ENCODE assay signal across 29 mouse cellular contexts in genomic region chr9:92596916-92597547, GRCm38 (mm10). TPM values are rescaled to one million over a fixed set of nuclear protein-coding genes. Genes with fewer than 3 reads are reported as not detected.
DNase-seq lines count a peak whose midpoint lies in the region; ATAC-seq and TF ChIP-seq lines count a peak whose summit lies in the region.
"Had no signal": no experiment of that assay in that cellular context is flagged by ENCODE, and none has a peak within 500 bp of the region (broad histone marks: within the 10 kb centered on the region; RNA-seq: fewer than 3 reads in every experiment).

No protein-coding gene starts in this region.

- no peaks in the 10 kb centered on the region for H3K4me1 ChIP-seq in forebrain, embryonic 12.5 days
- H3K4me1 ChIP-seq: embryonic facial prominence, embryonic 12.5 days; forebrain, embryonic 10.5 days; lung, embryonic 15.5 days; midbrain, embryonic 10.5 days; neural tube, embryonic 12.5 days had no signal

- DNase-seq in adrenal gland, adult 2 months: peak; percentile 68
- DNase-seq in adrenal gland, postnatal 25 days: no peak
- DNase-seq in layer of hippocampus, adult 2 months (ENCODE audit: low spot score in 2 of 2): no peak
- no peak for DNase-seq in layer of hippocampus, adult 9-11 months
- DNase-seq in NIH3T3 (ENCODE audit: low read depth): peak; percentile 8
- DNase-seq in kidney, postnatal 14 days: no peak
- DNase-seq: cerebellum, adult 11 months; cerebellum, postnatal 36 days; gastrocnemius, postnatal 10 days; heart, postnatal 14 days; right cerebral cortex, adult 18-20 months; spleen, adult 18-20 months; thymus, adult 18-20 months; thymus, postnatal 25 days had no signal

- H3K4me2 ChIP-seq in forebrain, embryonic 12.5 days: no peak overlapping the region
- H3K4me2 ChIP-seq: embryonic facial prominence, embryonic 12.5 days; limb, embryonic 13.5 days; liver, embryonic 11.5 days; lung, embryonic 15.5 days; neural tube, embryonic 12.5 days had no signal

- H3K36me3 ChIP-seq in forebrain, embryonic 12.5 days (replicated peaks): peaks cover 11% of the 10 kb centered on the region
- H3K36me3 ChIP-seq: neural tube, embryonic 12.5 days had no signal

- no peak for ATAC-seq in forebrain, embryonic 12.5 days (ENCODE audit: low FRiP score)
- ATAC-seq: activated CD4-positive, CD25-positive, alpha-beta regulatory T cell, adult 4 months; forebrain, embryonic 16.5 days; hindbrain, embryonic 16.5 days had no signal

- H3K27ac ChIP-seq in layer of hippocampus, adult 2 months: peak overlapping the region; percentile 62; the same call in 1 of the 2 replicates
- H3K27ac ChIP-seq in forebrain, embryonic 12.5 days: no peak overlapping the region
- H3K27ac ChIP-seq: embryonic facial prominence, embryonic 12.5 days; forebrain, embryonic 10.5 days; kidney, postnatal 0 days; limb, embryonic 13.5 days; lung, embryonic 15.5 days; midbrain, embryonic 10.5 days; neural tube, embryonic 12.5 days; stomach, postnatal 0 days had no signal

- no peaks in the 10 kb centered on the region for H3K27me3 ChIP-seq in forebrain, embryonic 12.5 days
- H3K27me3 ChIP-seq: embryonic facial prominence, embryonic 12.5 days; limb, embryonic 13.5 days; lung, embryonic 15.5 days; neural tube, embryonic 12.5 days had no signal

- H3K9ac ChIP-seq in forebrain, embryonic 12.5 days: no peak overlapping the region
- H3K9ac ChIP-seq: embryonic facial prominence, embryonic 12.5 days; limb, embryonic 13.5 days; lung, embryonic 15.5 days; neural tube, embryonic 12.5 days had no signal

- H3K9me3 ChIP-seq in forebrain, embryonic 12.5 days: no peaks in the 10 kb centered on the region
- H3K9me3 ChIP-seq: embryonic facial prominence, embryonic 12.5 days; forebrain, embryonic 10.5 days; limb, embryonic 13.5 days; lung, embryonic 15.5 days; midbrain, embryonic 10.5 days; neural tube, embryonic 12.5 days had no signal

- no peak for TF ChIP-seq CTCF in layer of hippocampus, adult 2 months (conservative IDR thresholded peaks at IDR 0.05)

- 83% methylated on average over 9 of the region's 9 CpGs for WGBS in forebrain, embryonic 12.5 days

- no peak overlapping the region for H3K4me3 ChIP-seq in layer of hippocampus, adult 2 months
- no peak overlapping the region for H3K4me3 ChIP-seq in forebrain, embryonic 12.5 days (replicated peaks)
- H3K4me3 ChIP-seq: embryonic facial prominence, embryonic 12.5 days; forebrain, embryonic 10.5 days; limb, embryonic 13.5 days; lung, embryonic 15.5 days; midbrain, embryonic 10.5 days; myocyte; neural tube, embryonic 12.5 days had no signal

RNA-seq across cellular contexts. Expression of gene Plod2, which starts 55.0 kb away (rescaled TPM):
- total RNA-seq in adrenal gland, adult 2 months (2021): 100 to 1,000 TPM; 134 to 206 TPM
- 46.7 and 49.0 TPM in 2 replicates for polyA plus RNA-seq in adrenal gland, adult 2 months (2012; rRNA removed)
- 221 and 278 TPM in 2 replicates for total RNA-seq in adrenal gland, postnatal 25 days (2021)
- 1 to 10 TPM; 7.6 to 8.1 TPM for total RNA-seq in layer of hippocampus, adult 2 months (2021)
- 22.8 and 23.6 TPM in 2 replicates for polyA plus RNA-seq in forebrain, embryonic 12.5 days (2016; fragmentation: Nextera tagmentation; extraction: Ambion mirVana)
- total RNA-seq: MEL had no signal

Comparison
In these comparisons a context has a peak if more than half of its experiments do, and no peak if none do; other contexts are left out.
1. DNase-seq: peak in adrenal gland, adult 2 months (single experiment) and NIH3T3 (single experiment); none in adrenal gland, postnatal 25 days (single experiment), layer of hippocampus, adult 2 months (0 of 2), layer of hippocampus, adult 9-11 months (single experiment) and kidney, postnatal 14 days (single experiment).
2. RNA of gene Plod2, which starts 55.0 kb away (total RNA-seq): 221 to 278 TPM in adrenal gland, postnatal 25 days and 134 to 206 TPM in adrenal gland, adult 2 months; 7.6 to 8.1 TPM in layer of hippocampus, adult 2 months; every median in the first group is over 10 times any median in the second.